Mouse (Mus musculus) heart, embryonic 16.5 days (tissue): ENCODE data around the gene Usp5. TPM values are rescaled to one million over a fixed set of nuclear protein-coding genes. Genes with fewer than 3 reads are reported as not detected.

ENCODE experiments used
- ATAC-seq: fragments of 200-750 bp; cut with Nextera tagmentation; replicated peaks from 2 replicates; pipeline ENCODE4 v1.8.0; 2017; ENCODE audit warnings: moderate number of reproducible peaks; ENCODE audit not compliant: insufficient read depth, low FRiP score; ENCODE audit errors: extremely low read depth
- H3K27ac ChIP-seq: fragments of 300-500 bp; sonication (generic); 2 replicates; pipeline ENCODE4 v1.5.1; 2014; ENCODE audit warnings: mild to moderate bottlenecking, low read length, control low read depth, moderate library complexity
- H3K27me3 ChIP-seq: fragments of 300-500 bp; sonication (generic); 2 replicates; pipeline ENCODE4 v1.6.1; 2014; ENCODE audit warnings: low read length, mixed read lengths; ENCODE audit not compliant: control insufficient read depth, insufficient read depth
- H3K36me3 ChIP-seq: fragments of 300-500 bp; sonication (generic); 2 replicates; pipeline ENCODE4 v1.6.1; 2014; ENCODE audit not compliant: control insufficient read depth, insufficient read depth
- H3K4me1 ChIP-seq: fragments of 300-500 bp; sonication (generic); 2 replicates; pipeline ENCODE4 v1.6.1; 2014; ENCODE audit warnings: low read length, mixed read lengths; ENCODE audit not compliant: control insufficient read depth, insufficient read depth
- H3K4me2 ChIP-seq: fragments of 300-500 bp; sonication (generic); 2 replicates; pipeline ENCODE4 v1.6.1; 2014; ENCODE audit warnings: low read depth, mild to moderate bottlenecking, control low read depth, low read length
- H3K4me3 ChIP-seq: fragments of 300-500 bp; sonication (generic); 2 replicates; pipeline ENCODE4 v1.5.1; 2014; ENCODE audit warnings: mild to moderate bottlenecking, control low read depth, low read length
- H3K9ac ChIP-seq: fragments of 300-500 bp; sonication (generic); 2 replicates; pipeline ENCODE4 v1.6.1; 2014; ENCODE audit warnings: low read length, control low read depth
- H3K9me3 ChIP-seq: fragments of 300-500 bp; sonication (generic); replicated peaks from 2 replicates; pipeline ENCODE4 v1.6.1; 2016; ENCODE audit warnings: low read length; ENCODE audit not compliant: control insufficient read depth
- WGBS: fragments of 180-500 bp; shearing (Covaris S2); extraction: QIAGEN DNeasy Blood & Tissue Kit; methylation state at CpG from one replicate; pipeline ENCODE4 v1.1.7; 2014; 5-methylcytosine and 5-hydroxymethylcytosine counted together
- polyA plus RNA-seq: library from polyadenylated mRNA; unstranded; fragments of >200 nt; fragmentation: Nextera tagmentation; extraction: Ambion mirVana; gene quantifications from 2 replicates; pipeline ENCODE4 v1.2.1, GENCODE M21; 2015

Usp5 gene
- polyA plus RNA-seq, 1 experiment from 2014 or later, result 104 TPM

- WGBS, result 7% methylated on average over 9 of the region's 9 CpGs
- no peak for ATAC-seq
- H3K9ac ChIP-seq, result peak overlapping the region; percentile 75; the same call in 1 of the 2 replicates
Measured at GRCm38 (mm10) chr6:124768704-124769044, 60.6 kb downstream of the Usp5 start.

GRCm38 (mm10) chr6:124767920-124768703 is 61.2 kb downstream of the Usp5 start:
- Histone ChIP-seq H3K27ac (no peak overlapping the region), H3K9ac (no peak overlapping the region), H3K27me3 (no peaks in the 10 kb centered on the region; the same call in 1 of the 2 replicates), H3K4me1 (peaks cover 8% of the 10 kb centered on the region), H3K4me3 (no peak overlapping the region; the same call in 1 of the 2 replicates), H3K9me3 (no peaks in the 10 kb centered on the region), H3K4me2 (peak overlapping the region; percentile 99), H3K36me3 (no peaks in the 10 kb centered on the region)
- 0 out of 2 replicates have a peak, but pooled peaks have one; percentile 34 for ATAC-seq
- 34% methylated on average over 19 of the region's 19 CpGs for WGBS

More at GRCm38 (mm10) chr6:124768704-124769044, 60.6 kb downstream of the Usp5 start:
- Histone ChIP-seq H3K4me3 (peak overlapping the region; percentile 66), H3K4me1 (peaks cover 8% of the 10 kb centered on the region), H3K9me3 (no peaks in the 10 kb centered on the region), H3K27me3 (no peaks in the 10 kb centered on the region; the same call in 1 of the 2 replicates), H3K27ac (no peak overlapping the region), H3K4me2 (peak overlapping the region; percentile 99), H3K36me3 (no peaks in the 10 kb centered on the region)

- H3K36me3 ChIP-seq, result no peaks in the 10 kb centered on the region
- WGBS, result 53% methylated on average over 4 of the region's 4 CpGs
- H3K27me3 ChIP-seq, result no peaks in the 10 kb centered on the region; the same call in 1 of the 2 replicates
- no peak for ATAC-seq
- H3K9ac ChIP-seq, result no peak overlapping the region
- H3K4me1 ChIP-seq, result peaks cover 8% of the 10 kb centered on the region
- no peak overlapping the region for H3K27ac ChIP-seq
- H3K9me3 ChIP-seq, result no peaks in the 10 kb centered on the region
- no peak overlapping the region for H3K4me2 ChIP-seq
- no peak overlapping the region for H3K4me3 ChIP-seq
Measured at GRCm38 (mm10) chr6:124767536-124767919, 61.8 kb downstream of the Usp5 start.

DNA sequence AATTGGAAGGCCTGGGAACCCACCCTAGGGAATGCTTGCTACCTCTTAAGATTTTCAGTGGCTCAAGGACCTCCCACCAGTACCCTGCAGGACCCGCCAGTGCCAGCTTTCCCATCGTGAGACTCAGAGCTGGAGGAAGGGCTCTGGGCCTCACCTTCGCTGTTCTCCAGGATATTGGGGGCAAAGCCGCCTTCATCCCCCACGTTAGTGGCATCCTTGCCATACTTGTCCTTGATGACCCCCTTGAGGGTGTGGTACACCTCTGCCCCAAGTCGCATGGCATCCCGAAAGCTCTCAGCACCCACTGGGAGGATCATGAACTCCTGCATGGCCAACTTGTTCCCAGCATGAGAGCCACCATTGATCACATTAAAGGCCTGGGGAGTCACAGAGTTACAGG is 63.3 kb downstream of the Usp5 start:
- Histone ChIP-seq H3K27ac (no peak overlapping the region), H3K9ac (no peak overlapping the region), H3K4me2 (no peak overlapping the region), H3K4me1 (peaks cover 8% of the 10 kb centered on the region), H3K27me3 (no peaks in the 10 kb centered on the region; the same call in 1 of the 2 replicates), H3K36me3 (no peaks in the 10 kb centered on the region), H3K4me3 (no peak overlapping the region), H3K9me3 (no peaks in the 10 kb centered on the region)
- ATAC-seq, result no peak
- 85% methylated on average over 7 of the region's 7 CpGs for WGBS

Other genes starting within 250 kb of the Usp5 start
- 0.05 and 0.06 TPM in 2 replicates for gene C1s2, start 193.4 kb downstream of the Usp5 start, polyA plus RNA-seq
- gene Lpcat3, start 166.5 kb downstream of the Usp5 start, polyA plus RNA-seq, result 50.1 and 54.2 TPM in 2 replicates
- gene Emg1, start 117.3 kb downstream of the Usp5 start, polyA plus RNA-seq, result 125 and 133 TPM in 2 replicates
- 347 and 355 TPM in 2 replicates for gene Phb2, start 117.1 kb downstream of the Usp5 start, polyA plus RNA-seq
- 14.6 and 31.3 TPM in 2 replicates for gene Ptpn6, start 90.8 kb downstream of the Usp5 start, polyA plus RNA-seq
- gene Grcc10, start 88.1 kb downstream of the Usp5 start, polyA plus RNA-seq, result 429 and 447 TPM in 2 replicates
- gene Gm45234, start 73.5 kb downstream of the Usp5 start, polyA plus RNA-seq, result not detected in 2 replicates
- gene Atn1, start 73.0 kb downstream of the Usp5 start, polyA plus RNA-seq, result 9.4 and 10.4 TPM in 2 replicates
- 3.7 and 4.3 TPM in 2 replicates for gene Eno2, start 59.8 kb downstream of the Usp5 start, polyA plus RNA-seq
- gene Lrrc23, start 49.8 kb downstream of the Usp5 start, polyA plus RNA-seq, result 2.5 and 5.7 TPM in 2 replicates
- 7.4 and 9.2 TPM in 2 replicates for gene Spsb2, start 20.8 kb downstream of the Usp5 start, polyA plus RNA-seq
- gene Tpi1, start 15.2 kb downstream of the Usp5 start, polyA plus RNA-seq, result 1,525 and 1,576 TPM in 2 replicates
- gene Cdca3, start 63 bp upstream of the Usp5 start, polyA plus RNA-seq, result 126 and 136 TPM in 2 replicates
- gene Gnb3, start 10.8 kb upstream of the Usp5 start, polyA plus RNA-seq, result 3.8 and 4.2 TPM in 2 replicates
- 12.3 and 15.2 TPM in 2 replicates for gene P3h3, start 28.3 kb upstream of the Usp5 start, polyA plus RNA-seq
- 2.4 and 2.7 TPM in 2 replicates for gene Gpr162, start 34.5 kb upstream of the Usp5 start, polyA plus RNA-seq
- 0.25 and 2.1 TPM in 2 replicates for gene Cd4, start 58.7 kb upstream of the Usp5 start, polyA plus RNA-seq
- gene Lag3, start 82.2 kb upstream of the Usp5 start, polyA plus RNA-seq, result 1.1 and 1.7 TPM in 2 replicates
- gene Ptms, start 90.6 kb upstream of the Usp5 start, polyA plus RNA-seq, result 203 and 265 TPM in 2 replicates
- gene Mlf2, start 101.9 kb upstream of the Usp5 start, polyA plus RNA-seq, result 387 and 398 TPM in 2 replicates
- 141 and 145 TPM in 2 replicates for gene Cops7a, start 136.1 kb upstream of the Usp5 start, polyA plus RNA-seq
- gene Pianp, start 167.2 kb upstream of the Usp5 start, polyA plus RNA-seq, result 0.54 and 0.70 TPM in 2 replicates
- 8.7 and 9.6 TPM in 2 replicates for gene Zfp384, start 179.7 kb upstream of the Usp5 start, polyA plus RNA-seq
- gene Ing4, start 210.3 kb upstream of the Usp5 start, polyA plus RNA-seq, result 77.5 and 89.0 TPM in 2 replicates
- 8.0 TPM in 2 replicates for gene Acrbp, start 220.2 kb upstream of the Usp5 start, polyA plus RNA-seq
- gene Lpar5, start 238.4 kb upstream of the Usp5 start, polyA plus RNA-seq, result 0.55 and 1.6 TPM in 2 replicates